Mouse (Mus musculus): ENCODE measurements at regions not wholly inside any gene's neighbourhood (a gene's known extent, or its start where the extent isn't known, plus 50 kb on each side); places are given as distances from the start of the nearest gene placed in this dataset.
"Not testable (repeated sequence)": the region's sequence is repeated elsewhere in the genome, so short reads cannot be mapped to it uniquely, and the experiment has no call there.

- peak; percentile 57 for DNase-seq (ENCODE audit: low spot score)
Measured at GRCm38 (mm10) chr6:100424788-100425403, 137.6 kb upstream of the Rybp start.

- DNase-seq (ENCODE audit: low spot score), result no peak
Measured at GRCm38 (mm10) chr6:100424181-100424580, 136.9 kb upstream of the Rybp start.

GRCm38 (mm10) chr6:100423636-100424035 lies 136.4 kb upstream of the Rybp start:
- DNase-seq (ENCODE audit: low spot score), result no peak

GRCm38 (mm10) chr6:100422603-100423002 lies 135.3 kb upstream of the Rybp start:
- no peak for DNase-seq (ENCODE audit: low spot score)

- no peak for DNase-seq (ENCODE audit: low spot score)
Measured at GRCm38 (mm10) chr6:100421706-100422578, 134.7 kb upstream of the Rybp start.

- no peak for DNase-seq (ENCODE audit: low spot score)
Measured at GRCm38 (mm10) chr6:100420602-100421001, 133.3 kb upstream of the Rybp start.

- no peak for DNase-seq (ENCODE audit: low spot score)
Measured at GRCm38 (mm10) chr6:100419782-100420540, 132.7 kb upstream of the Rybp start.

GRCm38 (mm10) chr6:100416046-100416445 lies 128.8 kb upstream of the Rybp start:
- no peak for DNase-seq (ENCODE audit: low spot score)

- no peak for DNase-seq (ENCODE audit: low spot score)
Measured at GRCm38 (mm10) chr6:100415514-100415913, 128.2 kb upstream of the Rybp start.

GRCm38 (mm10) chr6:100414836-100415235 lies 127.6 kb upstream of the Rybp start:
- no peak for DNase-seq (ENCODE audit: low spot score)

- no peak for DNase-seq (ENCODE audit: low spot score)
Measured at GRCm38 (mm10) chr6:100412486-100412885, 125.2 kb upstream of the Rybp start.

GRCm38 (mm10) chr6:100411968-100412367 lies 124.7 kb upstream of the Rybp start:
- DNase-seq (ENCODE audit: low spot score), result no peak

- no peak for DNase-seq (ENCODE audit: low spot score)
Measured at GRCm38 (mm10) chr6:100410067-100410631, 122.9 kb upstream of the Rybp start.

GRCm38 (mm10) chr6:100408826-100409225 lies 121.5 kb upstream of the Rybp start:
- DNase-seq (ENCODE audit: low spot score), result no peak

GRCm38 (mm10) chr6:100406504-100406903 lies 119.2 kb upstream of the Rybp start:
- DNase-seq (ENCODE audit: low spot score), result no peak

- no peak for DNase-seq (ENCODE audit: low spot score)
Measured at GRCm38 (mm10) chr6:100404161-100404560, 116.9 kb upstream of the Rybp start.

- no peak for DNase-seq (ENCODE audit: low spot score)
Measured at GRCm38 (mm10) chr6:100402716-100403115, 115.4 kb upstream of the Rybp start.

- no peak for DNase-seq (ENCODE audit: low spot score)
Measured at GRCm38 (mm10) chr6:100401728-100402127, 114.4 kb upstream of the Rybp start.

- DNase-seq (ENCODE audit: low spot score), result not testable (repeated sequence)
Measured at GRCm38 (mm10) chr6:100399387-100399786, 112.1 kb upstream of the Rybp start.

GRCm38 (mm10) chr6:100396311-100397200 lies 109.3 kb upstream of the Rybp start:
- DNase-seq (ENCODE audit: low spot score), result peak; percentile 23

- no peak for DNase-seq (ENCODE audit: low spot score)
Measured at GRCm38 (mm10) chr6:100390258-100390910, 103.1 kb upstream of the Rybp start.
